In the genomic region with DNA sequence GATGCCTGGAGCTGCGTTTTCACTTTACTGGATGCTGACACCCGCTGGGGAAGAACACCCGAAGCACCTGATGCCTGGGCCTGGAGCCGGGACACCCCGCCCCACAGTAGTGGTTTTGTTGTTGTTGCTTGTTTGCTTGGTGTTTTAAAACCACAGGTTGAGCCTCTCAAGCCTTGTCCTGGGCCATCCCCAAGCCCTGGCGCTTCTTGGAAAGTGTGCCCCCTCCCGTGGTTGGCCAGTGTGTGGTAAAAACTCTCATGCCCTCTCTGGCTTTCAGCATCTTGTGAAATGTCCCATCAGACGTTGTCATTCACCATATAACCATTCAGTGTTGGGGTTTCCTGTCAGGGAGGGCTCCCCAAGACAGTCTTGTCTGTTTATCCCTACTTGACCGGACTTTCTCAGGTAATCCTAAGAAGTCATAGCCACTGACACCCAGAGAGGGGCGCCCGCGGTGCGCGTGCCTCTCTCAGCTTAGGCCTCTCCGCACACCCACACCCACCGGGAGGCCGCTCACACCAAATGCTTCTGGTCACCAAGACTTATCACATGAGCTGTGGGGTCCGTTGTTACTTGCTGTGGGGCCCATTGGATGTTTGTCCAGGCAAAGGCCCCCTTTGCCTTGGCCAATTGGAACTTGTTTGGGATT, we compare ENCODE assay signal across 10 mouse cellular contexts. TPM values are rescaled to one million over a fixed set of nuclear protein-coding genes. Genes with fewer than 3 reads are reported as not detected.
A peak's percentile ranks its signal among the peaks of the same experiment; 100 is the strongest.
DNase-seq lines count a peak whose midpoint lies in the region; ATAC-seq and TF ChIP-seq lines count a peak whose summit lies in the region.
"Had no signal": no experiment of that assay in that cellular context is flagged by ENCODE, and none has a peak within 500 bp of the region (broad histone marks: within the 10 kb centered on the region; RNA-seq: fewer than 3 reads in every experiment).

No protein-coding gene starts in this region.

- TF ChIP-seq CTCF in kidney, postnatal 0 days (IDR thresholded peaks at IDR 0.05; ENCODE audit: low read depth), result peak; percentile 29; the same call in 1 of the 2 replicates
- TF ChIP-seq CTCF in left cerebral cortex, adult 2 months (IDR thresholded peaks at IDR 0.05), result peak; percentile 71

- WGBS in kidney, postnatal 0 days, result 10% methylated on average over 18 of the region's 18 CpGs
- 14% methylated on average over 18 of the region's 18 CpGs for WGBS in forebrain, embryonic 15.5 days

- no peaks in the 10 kb centered on the region for H3K4me1 ChIP-seq in kidney, postnatal 0 days (replicated peaks; ENCODE audit: insufficient read depth, low read length)
- H3K4me1 ChIP-seq in forebrain, embryonic 15.5 days, result peaks cover 51% of the 10 kb centered on the region

- H3K9ac ChIP-seq in kidney, postnatal 0 days (ENCODE audit: low read depth, low read length), result no peak overlapping the region
- H3K9ac ChIP-seq in forebrain, embryonic 15.5 days (replicated peaks), result peak overlapping the region; percentile 89

- H3K4me3 ChIP-seq in kidney, postnatal 0 days (replicated peaks; ENCODE audit: low read depth, low read length), result no peak overlapping the region
- H3K4me3 ChIP-seq in forebrain, embryonic 15.5 days, result peak overlapping the region; percentile 84
- peak overlapping the region; percentile 77 for H3K4me3 ChIP-seq in left cerebral cortex, adult 2 months

- H3K27ac ChIP-seq in kidney, postnatal 0 days, result no peak overlapping the region
- peak overlapping the region; percentile 88; the same call in 1 of the 2 replicates for H3K27ac ChIP-seq in forebrain, embryonic 15.5 days (replicated peaks)
- H3K27ac ChIP-seq in left cerebral cortex, adult 2 months, result peak overlapping the region; percentile 92; the same call in 1 of the 2 replicates
- H3K27ac ChIP-seq: limb, embryonic 12.5 days had no signal

- no peaks in the 10 kb centered on the region for H3K9me3 ChIP-seq in kidney, postnatal 0 days (replicated peaks; ENCODE audit: low read length)
- no peaks in the 10 kb centered on the region for H3K9me3 ChIP-seq in forebrain, embryonic 15.5 days
- H3K9me3 ChIP-seq: limb, embryonic 12.5 days had no signal

- no peak overlapping the region for H3K4me2 ChIP-seq in kidney, postnatal 0 days (ENCODE audit: low read length)
- peak overlapping the region; percentile 85 for H3K4me2 ChIP-seq in forebrain, embryonic 15.5 days (replicated peaks)

- peak; percentile 15 for DNase-seq in kidney, postnatal 0 days (ENCODE audit: low spot score)
- DNase-seq in kidney, adult 8-10 months, result no peak
- DNase-seq in left cerebral cortex, adult 2 months (ENCODE audit: extremely low spot score in 1 of 2, low spot score in 2 of 2), result peak; percentile 64 to 66
- DNase-seq in right cerebral cortex, adult 2 months (ENCODE audit: low spot score in 2 of 2), result peak; percentile 73 to 80
- no peak for DNase-seq in testis, postnatal 14 days (ENCODE audit: low spot score)
- no peak for DNase-seq in kidney, postnatal 10 days
- no peak for DNase-seq in MN1 (ENCODE audit: low spot score)

- no peak for ATAC-seq in kidney, postnatal 0 days (replicated peaks; ENCODE audit: low FRiP score, low read depth)
- ATAC-seq in forebrain, embryonic 15.5 days (replicated peaks), result no peak

- H3K36me3 ChIP-seq in kidney, postnatal 0 days (ENCODE audit: insufficient read depth, low read length), result no peaks in the 10 kb centered on the region
- H3K36me3 ChIP-seq in forebrain, embryonic 15.5 days, result no peaks in the 10 kb centered on the region
- H3K36me3 ChIP-seq: limb, embryonic 12.5 days had no signal

- H3K27me3 ChIP-seq in kidney, postnatal 0 days (ENCODE audit: insufficient read depth, low read length), result peaks cover 59% of the 10 kb centered on the region
- no peaks in the 10 kb centered on the region for H3K27me3 ChIP-seq in forebrain, embryonic 15.5 days
- H3K27me3 ChIP-seq: CH12.LX had no signal

- intact Hi-C loops in left cerebral cortex, adult 2 months (cut with DNase I), result loop anchor here (5.0 kb wide), 4 partner anchors 127 to 447 kb away; no protein-coding TSS in a partner anchor

RNA-seq across cellular contexts. Expression of gene Csmd2, which starts 1.8 kb away (rescaled TPM):
- polyA plus RNA-seq in kidney, postnatal 0 days (2015; fragmentation: Nextera tagmentation; extraction: Ambion mirVana), result 0.04 and 0.05 TPM in 2 replicates
- 8.7 and 9.0 TPM in 2 replicates for polyA plus RNA-seq in forebrain, embryonic 15.5 days (2015; fragmentation: Nextera tagmentation; extraction: Ambion mirVana)
- 10 to 100 TPM; 61.9 to 63.0 TPM for total RNA-seq in left cerebral cortex, adult 2 months (2021)

RNA-seq across cellular contexts. Expression of gene CK137956, which starts 18.7 kb away (rescaled TPM):
- not detected in 2 replicates for polyA plus RNA-seq in kidney, postnatal 0 days (2015; fragmentation: Nextera tagmentation; extraction: Ambion mirVana)
- 0.59 and 0.86 TPM in 2 replicates for polyA plus RNA-seq in forebrain, embryonic 15.5 days (2015; fragmentation: Nextera tagmentation; extraction: Ambion mirVana)
- 1 to 10 TPM; 1.1 to 1.6 TPM for total RNA-seq in left cerebral cortex, adult 2 months (2021)
- total RNA-seq: CH12.LX had no signal
- polyA plus RNA-seq: limb, embryonic 12.5 days had no signal

Comparison
In these comparisons a context has a peak if more than half of its experiments do, and no peak if none do; other contexts are left out.
1. DNase-seq: peak in kidney, postnatal 0 days (single experiment), left cerebral cortex, adult 2 months (2 of 2) and right cerebral cortex, adult 2 months (2 of 2); none in kidney, adult 8-10 months (0 of 2), testis, postnatal 14 days (single experiment), kidney, postnatal 10 days (single experiment) and MN1 (single experiment).